Mouse (Mus musculus) heart, postnatal 0 days (tissue): ENCODE data around the gene Got2. TPM values are rescaled to one million over a fixed set of nuclear protein-coding genes. Genes with fewer than 3 reads are reported as not detected.
A peak's percentile ranks its signal among the peaks of the same experiment; 100 is the strongest.

Experiments
- ATAC-seq: fragments of 200-750 bp; cut with Nextera tagmentation; 2 replicates; pipeline ENCODE4 v1.8.0; 2017; ENCODE audit warnings: low read depth, moderate number of reproducible peaks, moderate library complexity; ENCODE audit not compliant: insufficient read depth
- DNase-seq: peaks from one replicate; pipeline ENCODE4 v3.0.0-alpha.2; 2016; ENCODE audit warnings: low spot score
- H3K27ac ChIP-seq: fragments of 300-500 bp; sonication (generic); 2 replicates; pipeline ENCODE4 v1.5.1; 2014; ENCODE audit warnings: low read depth, mild to moderate bottlenecking
- H3K27me3 ChIP-seq: fragments of 300-500 bp; sonication (generic); 2 replicates; pipeline ENCODE4 v1.6.1; 2014; ENCODE audit warnings: low read length, mixed read lengths; ENCODE audit not compliant: control insufficient read depth, insufficient read depth
- H3K36me3 ChIP-seq: fragments of 300-500 bp; sonication (generic); replicated peaks from 2 replicates; pipeline ENCODE4 v1.6.1; 2014; ENCODE audit warnings: low read length, mixed read lengths; ENCODE audit not compliant: control insufficient read depth, insufficient read depth
- H3K4me1 ChIP-seq: fragments of 300-500 bp; sonication (generic); 2 replicates; pipeline ENCODE4 v1.6.1; 2014; ENCODE audit warnings: antibody characterized with exemption; ENCODE audit not compliant: control insufficient read depth, insufficient read depth
- H3K4me2 ChIP-seq: fragments of 300-500 bp; sonication (generic); 2 replicates; pipeline ENCODE4 v1.6.1; 2014; ENCODE audit warnings: low read depth, mild to moderate bottlenecking, low read length, moderate library complexity
- H3K4me3 ChIP-seq: fragments of 300-500 bp; sonication (generic); 2 replicates; pipeline ENCODE4 v1.5.1; 2014; ENCODE audit warnings: low read depth, low read length
- H3K9ac ChIP-seq: fragments of 300-500 bp; sonication (generic); replicated peaks from 2 replicates; pipeline ENCODE4 v1.6.1; 2014; ENCODE audit warnings: low read depth, low read length, mixed read lengths
- H3K9me3 ChIP-seq: fragments of 300-500 bp; sonication (generic); replicated peaks from 2 replicates; pipeline ENCODE4 v1.6.1; 2016; ENCODE audit warnings: low read length; ENCODE audit not compliant: control insufficient read depth
- CTCF ChIP-seq: IDR thresholded peaks from 2 replicates; pipeline ENCODE4 v1.5.1; 2016; ENCODE audit warnings: antibody characterized with exemption, control low read depth, low read depth
- EP300 ChIP-seq: IDR thresholded peaks from 2 replicates; pipeline ENCODE4 v1.6.1; 2016; ENCODE audit warnings: antibody characterized with exemption, low read depth
- WGBS: fragments of 180-500 bp; shearing (Covaris S2); extraction: QIAGEN DNeasy Blood & Tissue Kit; methylation state at CpG from one replicate; pipeline ENCODE4 v1.1.7; 2014; 5-methylcytosine and 5-hydroxymethylcytosine counted together
- polyA plus RNA-seq: library from polyadenylated mRNA; unstranded; fragments of >200 nt; fragmentation: Nextera tagmentation; extraction: Ambion mirVana; gene quantifications from 2 replicates; pipeline ENCODE4 v1.2.1, GENCODE M21; 2015
- total RNA-seq: library from RNA; depleted of rRNA; stranded (reverse); fragments of >200 nt; gene quantifications from 2 replicates; pipeline ENCODE4 v1.2.3, GENCODE M21; 2014; ENCODE audit warnings: low replicate concordance

The Got2 gene
- total and polyA plus RNA-seq, 2 experiments from 2014 or later, result 617 to 624 TPM

- Histone ChIP-seq H3K4me1 (no peaks in the 10 kb centered on the region; the same call in 1 of the 2 replicates), H3K9me3 (no peaks in the 10 kb centered on the region), H3K9ac (no peak overlapping the region), H3K4me3 (no peak overlapping the region), H3K27ac (no peak overlapping the region), H3K4me2 (no peak overlapping the region), H3K36me3 (no peaks in the 10 kb centered on the region), H3K27me3 (no peaks in the 10 kb centered on the region)
- TF ChIP-seq EP300, result no peak
- no peak for TF ChIP-seq CTCF
- DNase-seq (no peak), ATAC-seq (no peak)
- WGBS, result 72% methylated on average over 5 of the region's 5 CpGs
Measured at GRCm38 (mm10) chr8:95911240-95911639, 22.9 kb upstream of the Got2 start.

DNA sequence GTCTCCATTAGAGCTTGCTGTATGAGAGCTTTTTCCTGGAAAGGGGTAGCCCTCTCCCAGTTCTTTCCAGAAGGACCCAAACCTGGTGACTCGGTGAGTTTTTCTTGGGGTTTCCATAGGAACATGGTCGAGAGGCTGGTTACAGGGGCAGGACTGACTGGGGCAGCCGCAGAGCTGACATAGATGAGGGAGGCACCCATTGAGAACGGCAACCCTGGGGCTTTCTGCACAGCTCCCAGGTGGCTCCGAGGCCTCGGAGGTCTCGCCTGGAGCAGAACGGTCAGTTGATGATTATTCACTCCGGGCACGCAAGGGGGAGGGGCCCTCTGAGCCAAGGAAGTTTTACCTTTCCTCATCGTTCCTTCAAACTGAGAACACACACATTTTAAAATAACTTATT lies 19.5 kb upstream of the Got2 start:
- no peaks in the 10 kb centered on the region for H3K9me3 ChIP-seq
- no peak for ATAC-seq
- no peak overlapping the region for H3K9ac ChIP-seq
- TF ChIP-seq EP300 (no peak), CTCF (no peak)
- no peaks in the 10 kb centered on the region for H3K27me3 ChIP-seq
- no peak overlapping the region for H3K27ac ChIP-seq
- no peak overlapping the region for H3K4me2 ChIP-seq
- no peak overlapping the region for H3K4me3 ChIP-seq
- WGBS, result 83% methylated on average over 11 of the region's 11 CpGs
- H3K4me1 ChIP-seq, result no peaks in the 10 kb centered on the region
- DNase-seq, result no peak
- H3K36me3 ChIP-seq, result no peaks in the 10 kb centered on the region

- no peak for TF ChIP-seq CTCF
- TF ChIP-seq EP300, result no peak
- no peak overlapping the region for H3K27ac ChIP-seq
- 80% methylated on average over 9 of the region's 9 CpGs for WGBS
- H3K4me1 ChIP-seq, result no peaks in the 10 kb centered on the region
- H3K4me3 ChIP-seq, result no peak overlapping the region
- H3K9ac ChIP-seq, result no peak overlapping the region
- no peaks in the 10 kb centered on the region for H3K36me3 ChIP-seq
- no peak for DNase-seq
- H3K9me3 ChIP-seq, result no peaks in the 10 kb centered on the region
- ATAC-seq, result no peak
- no peaks in the 10 kb centered on the region for H3K27me3 ChIP-seq
- no peak overlapping the region for H3K4me2 ChIP-seq
Measured at GRCm38 (mm10) chr8:95906738-95907137, 18.4 kb upstream of the Got2 start.

- no peak for TF ChIP-seq CTCF
- no peak for TF ChIP-seq EP300
- DNase-seq (no peak), ATAC-seq (no peak)
Measured at GRCm38 (mm10) chr8:95901864-95902263, 13.5 kb upstream of the Got2 start.

DNA sequence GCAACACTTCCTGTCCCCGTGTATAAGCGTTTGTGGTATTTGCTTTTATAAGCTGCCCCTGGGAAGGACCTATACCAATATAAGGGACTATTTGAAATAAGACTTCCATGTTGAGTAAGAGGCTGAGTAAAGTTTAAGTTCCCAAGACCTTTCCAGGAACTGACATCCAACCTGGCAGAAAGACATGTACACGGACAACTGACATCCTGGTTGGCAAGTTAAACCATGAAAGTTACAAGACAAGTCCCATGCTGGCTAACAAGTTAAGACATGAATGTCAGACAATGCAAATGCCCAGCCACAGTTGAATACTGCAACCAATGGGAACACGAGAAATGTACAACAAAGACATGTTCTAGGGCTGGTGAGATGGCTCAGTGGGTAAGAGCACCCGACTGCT lies 5.4 kb upstream of the Got2 start:
- Histone ChIP-seq H3K27ac (no peak overlapping the region), H3K9me3 (no peaks in the 10 kb centered on the region), H3K4me1 (no peaks in the 10 kb centered on the region), H3K27me3 (no peaks in the 10 kb centered on the region), H3K4me2 (no peak overlapping the region), H3K9ac (no peak overlapping the region), H3K4me3 (no peak overlapping the region), H3K36me3 (no peaks in the 10 kb centered on the region)
- no peak for TF ChIP-seq EP300
- TF ChIP-seq CTCF, result no peak
- no peak for DNase-seq
- 77% methylated on average over 5 of the region's 5 CpGs for WGBS
- no peak for ATAC-seq

More at GRCm38 (mm10) chr8:95901864-95902263, 13.5 kb upstream of the Got2 start:
- Histone ChIP-seq H3K36me3 (no peaks in the 10 kb centered on the region), H3K4me2 (no peak overlapping the region; the same call in 1 of the 2 replicates), H3K4me1 (no peaks in the 10 kb centered on the region), H3K9ac (no peak overlapping the region), H3K27me3 (no peaks in the 10 kb centered on the region), H3K4me3 (no peak overlapping the region), H3K27ac (no peak overlapping the region), H3K9me3 (no peaks in the 10 kb centered on the region)
- 40% methylated on average over 7 of the region's 7 CpGs for WGBS

DNA sequence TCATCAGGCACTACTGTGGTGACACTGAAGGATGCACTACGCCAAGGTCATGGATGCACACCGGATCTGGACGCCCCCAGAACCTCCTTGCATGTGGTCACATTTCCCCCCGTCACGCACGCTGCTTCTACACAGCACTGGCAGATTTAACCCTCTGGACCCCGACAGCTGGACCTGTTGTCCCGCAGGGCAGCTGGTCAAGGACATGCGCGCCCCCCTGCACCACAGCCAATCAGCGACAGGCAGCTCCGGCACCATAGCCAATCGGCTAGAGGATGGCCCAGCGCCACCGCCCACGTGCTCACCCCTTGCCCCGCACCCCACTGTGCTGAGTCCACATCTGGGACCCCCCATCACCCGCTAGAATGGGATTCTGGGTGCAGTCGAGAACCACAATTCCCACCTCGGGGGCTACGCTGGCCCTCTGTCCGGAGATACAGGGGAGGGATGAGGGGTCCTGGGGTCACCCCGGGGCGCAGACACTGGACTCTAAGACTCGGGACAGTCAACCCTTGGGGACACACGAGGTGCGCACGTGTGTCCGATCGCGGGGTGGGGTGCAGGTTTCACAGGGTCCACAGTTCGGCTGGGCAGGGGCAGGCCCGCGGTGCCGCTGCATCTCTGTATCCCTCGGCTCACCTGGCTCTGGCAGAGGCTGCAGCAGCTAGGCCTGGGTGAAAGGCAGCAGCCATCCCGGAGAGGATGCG lies 616 bp downstream of the Got2 start:
- ATAC-seq (peak; percentile 94), DNase-seq (peak; percentile 85)
- under 1% methylated on average over 38 of the region's 38 CpGs for WGBS
- Histone ChIP-seq H3K4me1 (peaks cover 17% of the 10 kb centered on the region), H3K4me2 (peak overlapping the region; percentile 97), H3K9ac (peak overlapping the region; percentile 80), H3K9me3 (no peaks in the 10 kb centered on the region), H3K27me3 (no peaks in the 10 kb centered on the region), H3K27ac (peak overlapping the region; percentile 94), H3K4me3 (peak overlapping the region; percentile 98), H3K36me3 (no peaks in the 10 kb centered on the region)
- no peak for TF ChIP-seq CTCF
- TF ChIP-seq EP300, result 0 out of 2 replicates have a peak, but pooled peaks have one; percentile 35
